Mouse (Mus musculus) olfactory bulb, adult 2 months (tissue): ENCODE data around the gene Inpp5d. TPM values are rescaled to one million over a fixed set of nuclear protein-coding genes. Genes with fewer than 3 reads are reported as not detected.

Source experiments
- H3K27ac ChIP-seq: fragments of 200-500 bp; 2 replicates; pipeline ENCODE4 v1.5.1; 2012; ENCODE audit warnings: low read depth, low read length; ENCODE audit not compliant: insufficient read depth
- H3K4me1 ChIP-seq: fragments of 200-500 bp; 2 replicates; pipeline ENCODE4 v1.6.1; 2012; ENCODE audit warnings: low read length; ENCODE audit not compliant: control insufficient read depth, insufficient read depth
- H3K4me3 ChIP-seq: fragments of 200-500 bp; 2 replicates; pipeline ENCODE4 v1.5.1; 2012; ENCODE audit warnings: mild to moderate bottlenecking, low read depth, low read length, moderate library complexity; ENCODE audit not compliant: insufficient read depth
- CTCF ChIP-seq: fragments of 200-500 bp; IDR thresholded peaks from 2 replicates; pipeline ENCODE4 v1.5.1; 2012; ENCODE audit warnings: low read depth, mild to moderate bottlenecking, low read length, moderate library complexity; ENCODE audit not compliant: insufficient read depth
- POLR2A ChIP-seq: fragments of 200-500 bp; IDR thresholded peaks from 2 replicates; pipeline ENCODE4 v1.6.1; 2012; ENCODE audit warnings: mild to moderate bottlenecking, low read depth, low read length, moderate library complexity; ENCODE audit not compliant: insufficient read depth
- WGBS: fragments of 180-500 bp; shearing (Covaris S2); methylation state at CpG from one replicate; pipeline ENCODE4 v1.1.7; 2018; 5-methylcytosine and 5-hydroxymethylcytosine counted together
- polyA plus RNA-seq: library from polyadenylated mRNA; stranded (reverse); fragments of >200 nt; gene quantifications from 2 replicates; pipeline ENCODE4 v1.2.4, GENCODE M21; 2012; ENCODE audit warnings: low replicate concordance; ENCODE audit not compliant: missing spikeins, insufficient read depth, insufficient read length

Gene Inpp5d
- polyA plus RNA-seq = not detected in 2 replicates

DNA sequence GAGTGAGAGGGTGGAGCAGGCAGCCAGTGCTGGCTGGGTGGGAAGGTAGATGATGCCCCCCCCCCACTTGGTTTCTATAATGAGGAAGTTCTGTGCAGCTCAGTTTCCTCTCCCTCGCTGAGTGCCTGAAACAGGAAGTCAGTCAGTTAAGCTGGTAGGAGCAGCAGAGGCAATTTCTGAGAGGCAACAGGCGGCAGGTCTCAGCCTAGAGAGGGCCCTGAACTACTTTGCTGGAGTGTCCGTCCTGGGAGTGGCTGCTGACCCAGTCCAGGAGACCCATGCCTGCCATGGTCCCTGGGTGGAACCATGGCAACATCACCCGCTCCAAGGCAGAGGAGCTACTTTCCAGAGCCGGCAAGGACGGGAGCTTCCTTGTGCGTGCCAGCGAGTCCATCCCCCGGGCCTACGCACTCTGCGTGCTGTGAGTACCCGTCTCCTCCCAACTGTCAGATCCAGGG, at the start of gene Inpp5d:
Gene Inpp5d (plus strand): TSS at position 102 of the 458 bp plus-strand sequence.
- H3K27ac ChIP-seq = no peak within 1 kb of the TSS; the same call in 1 of the 2 replicates
- H3K4me1 ChIP-seq = peaks cover 20% of the 10 kb centered on the region
- peak within 1 kb of the TSS; percentile 8 for H3K4me3 ChIP-seq
- 86% methylated on average over 12 of the region's 12 CpGs for WGBS
- TF ChIP-seq POLR2A (no peak), CTCF (no peak)

DNA sequence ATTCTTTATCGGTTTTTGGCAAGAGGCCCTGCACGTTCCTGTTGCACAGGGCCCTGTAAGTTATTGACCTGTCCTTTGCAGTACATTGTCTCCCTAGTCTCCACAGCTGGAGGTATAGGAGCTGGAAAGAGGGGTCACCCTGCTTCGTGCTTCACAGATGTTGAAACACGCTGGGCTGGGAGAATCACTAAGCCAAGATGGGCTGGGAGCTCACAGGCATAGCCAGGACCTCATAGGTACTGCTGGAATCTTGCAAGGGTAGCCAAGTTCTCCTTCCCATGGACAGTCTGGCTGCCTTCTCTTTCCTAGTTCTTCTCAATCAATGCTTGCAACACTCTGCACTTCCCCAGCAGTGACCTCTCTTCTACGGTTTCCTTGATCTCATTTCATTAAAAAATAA, 46.9 kb upstream of the Inpp5d start:
- TF ChIP-seq CTCF = no peak
- TF ChIP-seq POLR2A = no peak
- Histone ChIP-seq H3K4me3 (no peak overlapping the region), H3K4me1 (peaks cover 9% of the 10 kb centered on the region; the same call in 1 of the 2 replicates), H3K27ac (no peak overlapping the region)
- WGBS = 87% methylated on average over 5 of the region's 5 CpGs

DNA sequence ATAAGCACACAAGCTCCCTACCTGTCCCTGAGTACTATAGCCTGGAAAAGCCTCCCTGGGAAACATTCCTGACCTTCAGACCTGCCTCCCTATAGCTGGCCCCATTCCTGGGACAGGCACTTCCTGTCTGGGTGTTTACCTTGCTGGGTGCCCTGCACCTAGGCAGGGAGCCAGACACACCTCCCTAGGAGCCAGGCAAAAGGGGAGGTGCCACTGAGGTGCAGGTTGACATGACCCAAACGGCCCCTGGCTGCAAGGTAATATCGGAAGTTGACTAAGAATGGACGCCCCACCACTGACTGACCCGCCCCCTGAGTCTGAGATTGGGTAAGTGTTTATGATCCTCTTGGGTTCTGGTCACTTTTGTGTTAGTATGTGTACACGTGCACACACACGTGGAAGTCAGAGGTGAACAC, 46.3 kb upstream of the Inpp5d start, which contains the start of gene Ngef:
Gene Ngef (minus strand): TSS at position 71 of the 416 bp plus-strand sequence.
- no peak for TF ChIP-seq POLR2A
- no peak for TF ChIP-seq CTCF
- Histone ChIP-seq H3K4me1 (peaks cover 9% of the 10 kb centered on the region; the same call in 1 of the 2 replicates), H3K4me3 (no peak within 1 kb of the TSS), H3K27ac (no peak within 1 kb of the TSS)
- WGBS = 89% methylated on average over 6 of the region's 6 CpGs

DNA sequence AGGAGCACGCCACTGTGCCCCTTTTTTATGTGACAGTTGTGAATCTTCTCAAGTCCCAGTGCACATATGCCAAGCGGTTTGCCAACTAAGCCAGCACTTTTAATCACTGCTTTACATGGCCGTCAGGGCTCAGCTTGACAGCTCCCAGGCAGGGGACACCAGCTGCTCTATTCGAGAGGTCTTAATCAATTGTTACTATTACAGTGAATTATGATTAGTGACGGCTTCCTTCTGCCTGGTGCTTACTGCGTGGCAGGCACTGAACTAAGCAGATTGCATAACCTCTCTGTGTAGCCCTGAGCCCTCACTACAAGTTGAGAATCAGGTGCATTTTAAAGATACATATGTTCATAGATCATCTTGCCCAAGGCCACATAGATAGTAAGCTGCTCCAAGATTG, 45.8 kb upstream of the Inpp5d start:
- TF ChIP-seq POLR2A = no peak
- no peak for TF ChIP-seq CTCF
- Histone ChIP-seq H3K4me1 (peaks cover 9% of the 10 kb centered on the region; the same call in 1 of the 2 replicates), H3K4me3 (no peak overlapping the region), H3K27ac (no peak overlapping the region)
- 39% methylated on average over 6 of the region's 6 CpGs for WGBS

DNA sequence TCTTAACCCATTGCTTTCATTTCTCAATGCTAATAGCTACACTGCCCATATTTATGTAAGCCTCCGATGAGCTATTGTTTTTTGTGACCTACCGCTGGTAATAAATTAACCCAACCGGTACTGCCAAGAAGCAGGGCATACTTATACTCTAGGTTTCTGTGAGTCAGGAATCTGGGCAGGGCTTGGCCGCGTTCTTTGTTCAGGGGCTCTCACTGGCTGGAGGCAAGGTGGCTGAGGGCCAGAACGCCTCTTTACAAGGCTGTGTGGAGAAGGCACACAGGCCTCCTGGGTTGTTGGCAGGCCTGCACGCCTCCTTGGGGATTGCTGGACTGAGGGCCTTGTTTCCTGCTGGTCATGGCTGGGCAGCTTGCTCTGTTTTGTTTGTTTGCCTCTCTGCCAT, 45.3 kb upstream of the Inpp5d start:
- peaks cover 9% of the 10 kb centered on the region; the same call in 1 of the 2 replicates for H3K4me1 ChIP-seq
- no peak overlapping the region for H3K4me3 ChIP-seq
- WGBS = 42% methylated on average over 7 of the region's 7 CpGs
- TF ChIP-seq CTCF (no peak), POLR2A (no peak)
- H3K27ac ChIP-seq = no peak overlapping the region; the same call in 1 of the 2 replicates

GRCm38 (mm10) chr1:87578965-87579364, 41.1 kb upstream of the Inpp5d start:
- TF ChIP-seq CTCF (no peak), POLR2A (no peak)
- Histone ChIP-seq H3K4me1 (peaks cover 15% of the 10 kb centered on the region; the same call in 1 of the 2 replicates), H3K4me3 (no peak overlapping the region), H3K27ac (no peak overlapping the region)
- WGBS = 84% methylated on average over 6 of the region's 6 CpGs

DNA sequence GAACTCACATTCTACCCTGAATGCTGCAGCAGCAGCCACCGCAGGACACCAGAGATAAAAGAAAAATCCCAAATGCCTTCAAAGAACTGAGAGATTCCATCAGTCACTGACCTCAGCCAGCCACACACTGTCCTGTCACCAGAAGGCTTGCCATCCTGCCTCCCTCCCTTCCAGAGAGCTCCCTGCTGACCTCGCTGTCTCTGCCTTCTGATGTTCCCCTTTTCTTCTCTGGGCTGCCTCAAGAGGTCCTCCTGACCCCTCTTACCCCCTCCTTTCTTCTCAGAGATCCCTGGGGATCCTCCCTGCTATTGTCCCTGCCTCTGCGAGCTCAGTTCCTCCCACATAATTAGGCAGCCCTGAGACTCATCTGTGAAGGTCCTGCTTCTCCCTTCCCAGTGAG, 39.3 kb upstream of the Inpp5d start:
- no peak overlapping the region for H3K27ac ChIP-seq
- H3K4me1 ChIP-seq = peaks cover 6% of the 10 kb centered on the region; the same call in 1 of the 2 replicates
- no peak for TF ChIP-seq POLR2A
- no peak for TF ChIP-seq CTCF
- 45% methylated on average over 3 of the region's 3 CpGs for WGBS
- no peak overlapping the region for H3K4me3 ChIP-seq

- Histone ChIP-seq H3K4me1 (peaks cover 5% of the 10 kb centered on the region), H3K27ac (no peak overlapping the region), H3K4me3 (no peak overlapping the region)
- WGBS = 56% methylated on average over 7 of the region's 7 CpGs
- TF ChIP-seq POLR2A (no peak), CTCF (no peak)
Measured at GRCm38 (mm10) chr1:87589162-87589561, 30.9 kb upstream of the Inpp5d start.

- TF ChIP-seq CTCF = no peak
- TF ChIP-seq POLR2A = no peak
- Histone ChIP-seq H3K27ac (no peak overlapping the region), H3K4me1 (peaks cover 10% of the 10 kb centered on the region), H3K4me3 (no peak overlapping the region)
- 84% methylated on average over 8 of the region's 8 CpGs for WGBS
Measured at GRCm38 (mm10) chr1:87589980-87590379, 30.1 kb upstream of the Inpp5d start.
